Mouse (Mus musculus): Measurements from ENCODE around the gene Fitm2.
A peak's percentile ranks its signal among the peaks of the same experiment; 100 is the strongest.

Gene Fitm2

GRCm38 (mm10) chr2:163472466-163472851, at the start of gene Fitm2:
TSS of gene Fitm2 (minus strand) at chr2:163472629.
- DNase-seq (ENCODE audit: low read depth in 1 of 2, low spot score in 2 of 2) = peak; percentile 76 to 88

GRCm38 (mm10) chr2:163506300-163507004, 34.0 kb upstream of the Fitm2 start, which contains the start of gene Hnf4a:
TSS of gene Hnf4a (plus strand) at chr2:163506808.
- no peak for DNase-seq (ENCODE audit: low read depth in 1 of 2, low spot score in 2 of 2)

DNA sequence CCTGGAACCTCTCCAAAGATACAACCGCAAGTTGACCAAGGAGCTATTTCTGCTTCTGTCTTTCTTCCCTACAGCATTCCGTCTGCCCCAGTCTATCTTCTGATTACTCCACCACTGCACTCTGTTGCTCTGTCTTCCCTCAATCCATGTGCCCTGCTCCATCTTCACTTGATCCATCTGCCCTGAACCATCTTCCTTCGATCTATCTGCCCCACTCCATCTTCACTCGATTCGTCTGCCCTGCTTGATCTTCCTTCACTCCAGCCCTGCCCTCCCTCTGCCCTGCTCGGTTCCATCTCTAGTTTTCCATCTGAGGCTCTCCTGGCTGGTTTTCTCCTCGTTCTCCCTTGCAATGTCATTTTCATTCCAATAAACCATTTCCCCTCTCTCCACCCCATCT, 30.8 kb upstream of the Fitm2 start:
- DNase-seq (ENCODE audit: low read depth in 1 of 2, low spot score in 2 of 2) = no peak

DNA sequence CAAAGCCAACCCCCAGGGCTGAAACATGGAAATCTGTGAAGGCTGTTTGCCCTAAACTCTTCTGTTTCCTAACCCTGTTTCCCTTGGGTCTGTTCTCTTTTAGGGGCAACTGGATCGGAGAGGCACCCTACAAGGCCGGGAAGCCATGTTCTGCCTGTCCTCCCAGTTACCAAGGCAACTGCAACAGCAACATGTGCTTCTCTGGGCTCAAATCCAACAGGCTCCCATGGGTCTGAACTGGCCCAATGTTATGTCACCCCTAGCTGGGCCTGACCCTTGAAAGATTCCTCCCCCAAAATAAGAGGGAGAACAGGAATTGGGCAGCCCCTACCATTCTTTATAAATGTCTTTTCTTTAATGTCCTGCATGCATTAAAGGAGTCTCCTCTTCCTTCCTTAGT, 29.8 kb upstream of the Fitm2 start:
- DNase-seq (ENCODE audit: low read depth in 1 of 2, low spot score in 2 of 2) = no peak

DNA sequence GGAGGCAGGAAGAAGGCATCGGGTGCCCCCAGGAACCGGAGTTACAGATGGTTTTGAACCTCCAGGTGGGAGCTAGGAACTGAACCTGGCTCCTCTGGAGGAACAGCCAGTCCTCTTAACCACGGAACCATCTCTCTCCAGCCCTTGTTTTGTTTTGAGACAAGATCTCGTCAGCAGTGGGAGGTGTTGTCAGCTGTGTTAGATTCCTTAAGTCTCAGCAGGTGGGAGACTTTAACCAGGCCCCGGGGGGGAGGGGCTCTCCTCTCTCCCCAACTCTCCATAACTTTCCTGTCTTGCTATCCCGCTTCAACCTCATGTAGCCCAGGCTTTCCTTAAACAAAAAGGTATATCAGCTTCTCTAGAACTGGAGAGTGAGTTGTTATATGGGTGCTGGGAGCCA, 22.0 kb upstream of the Fitm2 start:
- DNase-seq (ENCODE audit: low read depth in 1 of 2, low spot score in 2 of 2) = no peak

- no peak for DNase-seq (ENCODE audit: low read depth in 1 of 2, low spot score in 2 of 2)
These were observed 21.5 kb upstream of the Fitm2 start for GRCm38 (mm10) chr2:163493976-163494375.

- DNase-seq (ENCODE audit: low read depth in 1 of 2, low spot score in 2 of 2) = no peak
These were observed 20.6 kb upstream of the Fitm2 start for GRCm38 (mm10) chr2:163493031-163493430.

DNA sequence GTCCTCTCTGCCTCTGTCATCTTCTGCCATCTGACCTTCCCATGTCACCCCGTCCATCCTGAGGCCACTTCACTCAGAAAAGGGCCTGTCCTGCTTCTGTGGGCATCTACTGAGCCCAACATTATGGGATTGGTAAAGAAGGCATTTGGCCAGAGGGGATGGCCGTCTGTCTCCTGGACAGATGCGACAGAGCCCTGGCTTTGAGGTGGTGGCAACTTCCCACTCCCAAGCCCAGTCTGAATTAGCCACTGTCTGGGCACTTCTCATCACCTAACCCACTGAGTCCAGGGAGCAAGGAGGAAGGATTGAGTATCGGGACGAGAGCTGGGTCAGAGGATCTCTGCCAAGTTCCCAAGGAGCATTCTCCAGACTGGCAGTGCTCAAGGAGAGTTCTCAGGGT, 19.6 kb upstream of the Fitm2 start, which contains the start of gene R3hdml:
Gene R3hdml (plus strand): TSS at position 301 of the 400 bp plus-strand sequence.
- no peak for DNase-seq (ENCODE audit: low read depth in 1 of 2, low spot score in 2 of 2)

DNA sequence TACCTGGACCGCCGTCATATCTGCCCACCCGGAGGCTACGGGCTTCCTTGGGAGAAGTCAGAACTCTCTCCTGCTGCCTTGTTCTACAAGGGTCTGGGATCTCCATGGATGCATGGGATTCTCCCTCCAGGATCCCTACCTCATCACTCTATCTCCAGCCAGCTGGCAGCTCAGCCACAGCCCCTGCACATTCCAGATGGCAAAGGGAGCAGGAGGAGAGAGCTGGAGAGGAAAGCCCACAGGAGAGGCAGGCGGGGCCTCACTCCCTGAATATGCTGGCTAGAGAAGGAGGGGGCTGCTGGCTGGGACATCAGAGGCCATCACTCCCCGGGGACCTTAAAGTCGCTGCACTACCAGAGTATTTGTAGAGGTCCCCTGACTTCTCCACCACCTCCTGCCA, 18.9 kb upstream of the Fitm2 start:
- DNase-seq (ENCODE audit: low read depth in 1 of 2, low spot score in 2 of 2) = no peak

- no peak for DNase-seq (ENCODE audit: low read depth in 1 of 2, low spot score in 2 of 2)
These were observed 18.2 kb upstream of the Fitm2 start for GRCm38 (mm10) chr2:163490656-163491055.

- no peak for DNase-seq (ENCODE audit: low read depth in 1 of 2, low spot score in 2 of 2)
These were observed 17.4 kb upstream of the Fitm2 start for GRCm38 (mm10) chr2:163489725-163490291.

DNA sequence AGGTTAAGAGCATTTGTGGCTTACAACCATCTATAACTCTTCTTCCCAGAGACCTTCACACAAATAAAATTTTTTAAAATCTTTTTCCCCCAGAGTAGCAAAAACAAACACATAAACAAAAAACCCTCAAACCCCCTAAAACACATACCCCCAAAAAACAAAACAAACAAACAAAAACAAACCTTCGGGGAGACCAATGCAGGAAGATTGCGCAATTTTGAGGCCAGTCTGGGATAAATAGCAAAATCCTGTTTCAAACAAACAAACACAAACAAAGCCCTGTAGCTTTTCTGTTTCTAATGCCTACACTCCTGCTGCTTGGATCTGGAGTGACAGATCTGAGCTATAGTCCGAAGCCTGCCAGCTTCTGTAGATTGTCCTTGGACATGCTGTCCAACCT, 14.9 kb upstream of the Fitm2 start:
- no peak for DNase-seq (ENCODE audit: low read depth in 1 of 2, low spot score in 2 of 2)

DNA sequence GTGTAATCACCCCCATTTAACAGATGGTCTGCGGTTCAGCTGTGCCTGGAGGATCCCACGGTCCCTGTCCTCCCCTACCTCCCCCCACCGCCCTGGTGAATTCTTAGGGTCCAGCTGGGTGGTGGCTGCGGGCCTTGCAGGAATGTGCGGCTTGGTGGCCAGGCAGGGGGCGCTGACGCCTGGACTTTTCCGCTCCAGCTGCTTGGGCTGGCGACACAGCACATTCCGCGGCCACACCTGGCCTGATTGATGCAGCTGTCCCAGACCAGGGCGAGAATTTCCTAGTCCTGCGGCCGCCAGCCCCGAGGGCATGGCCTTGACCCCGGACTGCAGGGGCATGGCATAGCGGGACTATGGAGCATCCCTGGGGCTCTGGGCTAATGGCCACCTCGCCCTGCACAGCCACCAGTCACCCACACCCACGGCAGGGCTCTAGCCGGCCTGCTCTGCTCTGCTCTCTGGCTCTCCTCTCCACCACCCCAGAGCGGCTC, 9.2 kb upstream of the Fitm2 start:
- DNase-seq (ENCODE audit: low read depth in 1 of 2, low spot score in 2 of 2) = no peak

DNA sequence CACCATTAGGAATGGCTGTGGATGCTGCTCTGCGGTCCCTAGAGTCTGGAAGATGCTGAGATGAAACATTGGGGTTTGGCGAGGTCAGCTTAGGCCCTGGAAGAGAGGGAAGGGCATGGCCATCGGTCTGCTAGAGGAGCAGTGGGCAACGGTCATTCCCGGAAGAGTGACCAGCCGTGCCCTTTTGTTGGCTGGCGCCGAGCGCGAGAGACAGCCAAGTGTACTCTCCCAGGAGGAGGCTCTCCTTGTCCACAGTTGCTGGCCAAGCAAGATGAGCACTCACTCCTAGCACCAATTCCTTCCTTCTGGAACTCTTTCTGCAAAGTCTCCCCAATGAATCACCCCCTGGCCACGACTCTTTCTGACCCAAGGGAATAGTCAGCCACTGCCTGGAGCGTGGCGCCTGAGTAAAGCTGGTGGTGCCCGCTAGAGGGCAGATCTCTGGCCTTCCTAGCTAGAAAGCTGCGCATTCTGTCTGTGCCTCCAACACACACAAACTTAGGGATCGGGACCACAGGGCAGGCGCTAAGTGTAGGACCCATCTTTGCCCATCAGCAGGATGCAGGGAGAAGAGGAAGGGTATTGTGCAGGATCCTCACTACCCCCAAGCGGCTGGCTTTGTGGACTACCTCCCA, 7.9 kb upstream of the Fitm2 start:
- DNase-seq (ENCODE audit: low read depth in 1 of 2, low spot score in 2 of 2) = no peak

DNA sequence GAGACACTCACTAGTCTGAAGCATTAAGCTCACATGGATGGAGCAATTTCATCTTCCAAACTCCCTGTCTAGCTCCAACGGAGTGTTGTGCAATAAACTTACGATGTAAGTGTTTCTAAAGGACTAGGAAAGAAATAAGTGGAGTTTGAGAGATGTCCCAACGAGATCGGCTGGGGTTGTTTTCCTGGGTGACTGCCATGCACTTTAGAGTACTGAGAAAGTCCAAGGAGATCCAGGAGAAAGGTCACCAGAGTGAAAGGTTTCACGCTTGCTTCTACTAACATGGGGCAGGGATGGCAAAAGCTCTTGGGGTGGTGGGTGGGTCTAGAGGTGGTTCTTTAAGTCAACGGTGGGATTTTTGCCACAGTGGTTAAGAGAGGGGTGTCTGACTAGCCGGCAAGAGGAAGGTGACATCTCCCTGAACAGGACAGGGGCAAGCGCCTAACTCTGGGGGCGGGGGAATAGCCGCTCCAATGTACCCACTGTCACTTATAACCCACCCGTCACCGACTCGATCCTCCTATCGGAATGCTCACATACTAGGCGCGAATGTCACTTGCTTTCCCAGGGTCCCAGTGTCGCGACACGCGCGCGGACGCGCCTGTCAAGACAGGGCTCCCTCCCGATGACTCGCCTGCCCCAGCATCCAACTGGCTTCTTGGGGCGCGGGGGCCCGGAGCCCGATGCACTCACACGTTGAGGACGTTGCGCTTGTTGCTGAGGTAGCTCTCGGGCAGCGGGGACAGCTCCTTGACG, 541 bp downstream of the Fitm2 start:
- no peak for DNase-seq (ENCODE audit: low read depth in 1 of 2, low spot score in 2 of 2)

GRCm38 (mm10) chr2:163471136-163471535, 1.3 kb downstream of the Fitm2 start:
- DNase-seq (ENCODE audit: low read depth in 1 of 2, low spot score in 2 of 2) = no peak

- no peak for DNase-seq (ENCODE audit: low read depth in 1 of 2, low spot score in 2 of 2)
These were observed 2.7 kb downstream of the Fitm2 start for GRCm38 (mm10) chr2:163469711-163470110.

DNA sequence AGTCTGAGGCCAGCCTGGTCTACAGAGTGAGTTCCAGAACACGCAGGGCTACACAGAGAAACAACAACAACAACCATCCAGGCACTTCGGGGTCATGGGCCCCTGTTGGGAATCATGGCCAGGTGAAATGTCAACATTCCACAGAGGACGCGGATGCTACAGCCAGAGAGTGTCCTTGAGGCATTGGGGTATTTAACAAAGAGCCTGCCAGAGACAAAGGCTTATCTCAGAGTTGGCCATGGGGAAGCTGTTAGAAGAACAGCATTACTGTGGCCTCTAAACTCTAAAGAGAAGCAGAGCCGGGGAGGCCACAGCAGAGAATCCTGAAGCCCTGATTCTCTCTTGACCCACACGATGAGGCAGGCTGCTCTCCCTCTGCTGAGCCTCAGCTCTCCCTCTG, 3.6 kb downstream of the Fitm2 start:
- no peak for DNase-seq (ENCODE audit: low read depth in 1 of 2, low spot score in 2 of 2)

DNA sequence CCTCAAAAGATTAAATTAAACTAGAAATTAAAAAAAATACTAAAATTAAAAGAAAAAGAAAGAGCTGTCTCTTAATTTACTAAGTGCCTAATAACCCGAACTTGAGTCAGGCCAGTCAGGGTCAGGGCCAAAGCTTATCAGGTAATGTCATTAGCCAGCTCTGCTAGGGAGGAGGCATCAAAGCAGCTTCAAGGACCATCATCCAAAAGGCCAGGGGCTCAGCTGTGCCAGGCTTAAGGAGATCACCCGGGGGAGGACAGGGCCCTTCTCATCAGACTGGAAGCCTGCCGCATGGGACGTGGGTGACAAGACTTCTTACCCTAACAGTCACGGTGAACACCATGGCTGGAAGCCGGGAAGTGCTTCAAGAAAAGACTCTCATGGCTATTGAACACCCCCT, 4.8 kb downstream of the Fitm2 start:
- DNase-seq (ENCODE audit: low read depth in 1 of 2, low spot score in 2 of 2) = no peak

- no peak for DNase-seq (ENCODE audit: low read depth in 1 of 2, low spot score in 2 of 2)
These were observed 5.7 kb downstream of the Fitm2 start for GRCm38 (mm10) chr2:163466771-163467170.

GRCm38 (mm10) chr2:163464562-163464961, 7.9 kb downstream of the Fitm2 start:
- DNase-seq (ENCODE audit: low read depth in 1 of 2, low spot score in 2 of 2) = no peak

GRCm38 (mm10) chr2:163463998-163464397, 8.4 kb downstream of the Fitm2 start:
- no peak for DNase-seq (ENCODE audit: low read depth in 1 of 2, low spot score in 2 of 2)

Measured in monocyte, adult 2 months (primary cell).